Mouse (Mus musculus): ENCODE results near the gene Zfp94. TPM values are rescaled to one million over a fixed set of nuclear protein-coding genes. Genes with fewer than 3 reads are reported as not detected.

The Zfp94 gene
- 10 to 100 TPM; 13.2 to 16.9 TPM for total RNA-seq (2021)

DNA sequence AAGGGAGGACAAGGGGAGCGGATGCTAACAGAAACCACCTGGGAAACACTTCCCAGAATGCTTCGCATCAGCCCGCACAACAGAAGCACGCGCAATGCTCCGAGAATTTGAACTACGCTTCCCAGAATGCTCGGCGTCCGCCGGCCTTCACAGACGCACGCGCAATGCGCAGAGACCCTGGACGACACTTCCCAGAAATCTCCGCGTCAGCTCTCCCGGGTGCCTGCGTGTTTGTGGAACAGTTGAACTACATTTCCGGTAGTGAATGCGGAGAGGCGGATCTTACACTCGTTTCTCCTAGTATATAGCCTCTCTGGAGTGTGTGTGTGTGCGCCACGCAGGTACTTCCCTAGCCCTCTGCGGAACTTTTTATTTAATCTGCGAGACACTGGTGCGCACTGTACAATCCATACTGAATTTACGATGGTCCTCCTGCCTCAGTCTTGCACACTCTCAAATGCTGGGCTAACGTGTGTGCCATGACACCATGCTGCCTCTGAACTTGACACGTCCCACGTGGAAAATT is at the start of gene Zfp94:
Gene Zfp94 (minus strand): TSS at position 100 of the 526 bp plus-strand sequence.
- DNase-seq (ENCODE audit: low spot score in 2 of 2): peak; percentile 98 to 99
- intact Hi-C loops (cut with DNase I): loop anchor here (1.0 kb wide), 1 partner anchor 204 kb away; the partner anchor contains the start of gene Zfp112

DNA sequence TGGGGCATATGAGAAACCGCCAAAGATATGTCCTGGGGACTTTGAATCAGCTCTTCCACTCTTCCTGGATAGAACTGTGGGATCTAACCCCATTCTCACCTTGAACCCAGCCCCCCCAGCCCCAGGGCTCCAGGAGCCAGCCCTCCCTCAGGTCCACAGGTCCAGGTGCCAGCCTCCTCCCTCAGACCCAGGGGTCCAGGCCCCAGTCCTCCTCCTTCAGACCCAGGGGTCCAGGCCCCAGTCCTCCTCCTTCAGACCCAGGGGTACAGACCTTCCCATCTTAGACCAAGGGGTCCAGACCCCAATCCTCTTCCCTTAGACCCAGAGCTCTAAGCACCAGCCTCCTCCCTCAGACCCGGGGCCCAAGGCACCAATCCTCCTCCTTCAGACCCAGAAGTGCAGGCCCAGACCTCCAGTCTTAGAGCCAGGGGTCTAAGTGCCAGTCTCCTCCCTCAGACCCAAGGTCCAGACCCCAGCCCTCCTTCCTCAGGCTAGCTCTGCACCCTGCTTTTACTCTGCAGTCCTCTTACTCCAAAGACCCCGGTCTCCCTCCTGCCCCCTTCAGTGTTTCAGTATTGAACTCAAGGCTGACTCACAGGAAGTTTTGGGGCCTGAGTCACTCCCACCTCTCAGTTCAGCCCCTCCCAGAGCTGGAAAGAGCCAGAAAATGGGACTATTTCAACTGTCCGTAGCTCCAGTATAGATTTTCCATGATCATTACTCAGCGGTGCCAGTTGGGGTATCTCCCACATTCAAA is 49.0 kb upstream of the Zfp94 start:
- DNase-seq (ENCODE audit: low spot score in 2 of 2): no peak
- intact Hi-C loops (cut with DNase I): loop anchor here (2.0 kb wide), 1 partner anchor 19 kb away; no protein-coding TSS in a partner anchor

DNA sequence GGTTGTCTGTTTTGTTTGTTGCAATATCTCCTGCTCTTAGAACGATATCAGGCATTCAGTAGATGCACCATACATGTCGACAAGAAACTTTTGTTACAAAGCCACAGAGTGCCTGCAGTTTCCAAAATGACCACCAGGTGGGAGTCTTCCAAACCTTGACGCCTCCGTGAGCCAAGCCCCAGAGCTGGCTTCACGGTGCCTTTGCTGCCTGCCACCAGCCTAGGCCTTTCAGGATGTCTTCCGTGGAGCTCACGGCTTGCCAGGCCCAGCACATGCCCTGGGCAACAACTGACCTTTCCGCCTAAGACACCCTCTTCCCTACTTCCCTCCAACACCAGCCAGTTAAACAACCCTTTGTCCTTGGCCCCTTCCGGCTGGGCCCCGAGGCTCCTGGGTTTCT is 48.4 kb upstream of the Zfp94 start:
- peak; percentile 82 to 87 for DNase-seq (ENCODE audit: low spot score in 2 of 2)
- intact Hi-C loops (cut with DNase I): loop anchor here (2.0 kb wide), 1 partner anchor 20 kb away; no protein-coding TSS in a partner anchor

DNA sequence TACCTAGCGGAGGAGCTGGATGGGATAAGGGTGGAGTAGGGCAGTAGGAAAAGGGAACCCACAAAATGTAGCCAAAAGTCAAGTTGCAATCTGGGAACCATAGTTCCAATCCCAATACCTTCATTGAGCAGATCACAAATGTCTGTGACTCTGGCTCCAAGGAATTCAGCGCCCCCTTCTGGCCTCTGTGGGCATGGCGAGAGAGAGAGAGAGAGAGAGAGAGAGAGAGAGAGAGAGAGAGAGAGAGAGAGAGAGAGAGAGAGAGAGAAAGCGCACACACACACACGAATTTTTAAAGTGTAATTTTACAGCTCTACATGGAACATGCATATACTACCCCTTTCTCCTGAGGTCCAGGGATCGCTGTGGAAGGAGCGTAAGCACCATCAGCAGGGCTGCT is 46.8 kb upstream of the Zfp94 start:
- intact Hi-C loops (cut with DNase I): no loop called here
- peak in 1 of 2 experiments; percentile 47 for DNase-seq (ENCODE audit: low spot score in 2 of 2)

DNA sequence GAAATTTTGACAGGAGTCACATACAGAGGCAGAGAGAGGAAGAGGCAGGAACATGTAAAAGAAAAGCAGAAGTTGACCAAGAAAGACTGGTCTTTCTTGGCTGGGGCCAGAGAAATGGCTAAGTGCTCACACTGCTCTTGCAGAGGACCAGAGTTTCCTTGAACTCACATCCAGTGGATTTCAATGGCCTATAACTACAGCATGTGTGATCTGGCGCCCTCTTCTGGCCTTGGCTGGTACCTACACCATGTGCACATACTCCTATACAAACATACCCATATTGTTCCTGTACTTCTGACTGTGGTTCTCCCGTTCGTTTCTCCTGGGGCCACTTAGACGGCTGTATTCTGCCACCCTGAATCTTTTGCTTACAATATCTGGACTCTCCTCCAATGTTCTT is 44.5 kb upstream of the Zfp94 start:
- no peak for DNase-seq (ENCODE audit: low spot score in 2 of 2)
- intact Hi-C loops (cut with DNase I): no loop called here

DNA sequence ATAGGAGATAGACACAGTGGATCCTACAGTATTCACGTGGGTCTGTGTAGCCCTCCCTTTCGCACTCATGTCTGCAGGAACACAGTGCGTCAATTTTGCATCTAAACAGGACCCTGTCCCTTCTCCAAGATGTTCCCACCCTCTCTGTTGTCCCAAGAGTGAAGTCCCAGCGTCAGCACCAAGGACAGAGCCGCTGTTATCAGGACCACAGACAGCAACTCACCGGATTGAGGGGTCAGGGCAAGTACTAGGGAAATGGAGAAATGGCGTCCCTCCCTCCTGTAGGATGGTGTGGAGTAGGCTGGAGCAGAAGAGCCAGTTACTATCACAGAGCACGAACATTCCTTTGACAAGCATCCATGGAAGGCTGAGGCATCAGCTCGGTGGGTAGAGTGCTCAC is 42.8 kb upstream of the Zfp94 start:
- DNase-seq (ENCODE audit: low spot score in 2 of 2): no peak
- intact Hi-C loops (cut with DNase I): no loop called here

DNA sequence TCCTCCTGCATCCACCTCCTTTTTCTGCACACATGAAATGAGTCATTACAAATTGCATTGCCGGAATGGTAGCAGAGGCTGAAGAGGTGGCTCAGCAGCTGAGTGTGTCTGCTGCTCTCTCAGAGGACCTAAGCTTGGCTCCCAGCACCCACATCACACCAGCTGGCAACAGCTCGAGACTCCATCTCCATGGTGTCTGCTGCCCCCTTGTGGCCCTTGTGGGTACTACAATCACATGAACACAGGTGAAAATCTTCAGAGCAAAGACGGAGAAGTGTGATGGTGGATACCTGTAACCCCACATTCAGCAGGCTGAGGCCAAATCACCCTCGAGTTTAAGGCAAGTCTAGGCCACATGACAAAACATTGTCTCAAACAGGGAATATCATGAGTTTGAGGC is 41.4 kb upstream of the Zfp94 start:
- intact Hi-C loops (cut with DNase I): no loop called here
- no peak for DNase-seq (ENCODE audit: low spot score in 2 of 2)

DNA sequence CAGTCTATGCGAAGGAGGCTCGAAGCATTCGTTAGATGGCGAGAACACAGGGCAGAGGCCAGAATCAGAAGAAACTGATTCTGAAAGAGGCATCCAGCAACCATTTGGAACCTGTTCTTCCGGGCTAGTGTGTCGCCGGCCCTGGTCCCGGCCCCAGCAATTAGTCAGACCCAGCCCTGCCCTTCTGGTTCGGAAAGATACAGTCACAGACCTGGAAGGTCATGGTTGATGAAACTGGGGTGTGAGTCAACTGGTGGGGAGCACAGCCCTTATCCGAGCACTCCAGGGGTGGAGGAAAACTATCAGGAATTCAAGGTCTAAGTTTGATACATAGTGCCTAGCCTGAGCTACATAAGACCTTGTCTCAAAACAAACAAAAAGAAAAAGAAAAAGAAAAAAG is 39.6 kb upstream of the Zfp94 start:
- intact Hi-C loops (cut with DNase I): no loop called here
- DNase-seq (ENCODE audit: low spot score in 2 of 2): no peak

DNA sequence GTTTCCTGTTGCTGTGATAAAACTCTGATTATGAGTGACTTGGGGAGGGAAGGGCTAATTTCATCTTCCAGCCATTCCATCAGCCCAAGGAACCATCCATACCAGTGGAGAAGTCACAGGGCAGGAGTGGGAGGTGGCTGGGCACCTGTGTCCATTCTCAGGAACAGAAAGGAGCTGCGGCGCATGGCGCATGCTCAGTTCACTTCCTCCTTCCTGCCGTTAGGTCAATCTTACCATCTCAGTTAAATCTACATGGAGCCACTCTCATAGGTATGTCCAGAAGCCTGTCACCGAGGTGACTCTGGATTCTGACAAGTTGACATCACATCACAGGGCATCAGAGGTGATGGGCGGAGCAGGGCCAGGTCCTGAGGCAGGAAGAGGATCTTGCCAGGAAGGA is 39.2 kb upstream of the Zfp94 start:
- DNase-seq (ENCODE audit: low spot score in 2 of 2): no peak
- intact Hi-C loops (cut with DNase I): no loop called here

DNA sequence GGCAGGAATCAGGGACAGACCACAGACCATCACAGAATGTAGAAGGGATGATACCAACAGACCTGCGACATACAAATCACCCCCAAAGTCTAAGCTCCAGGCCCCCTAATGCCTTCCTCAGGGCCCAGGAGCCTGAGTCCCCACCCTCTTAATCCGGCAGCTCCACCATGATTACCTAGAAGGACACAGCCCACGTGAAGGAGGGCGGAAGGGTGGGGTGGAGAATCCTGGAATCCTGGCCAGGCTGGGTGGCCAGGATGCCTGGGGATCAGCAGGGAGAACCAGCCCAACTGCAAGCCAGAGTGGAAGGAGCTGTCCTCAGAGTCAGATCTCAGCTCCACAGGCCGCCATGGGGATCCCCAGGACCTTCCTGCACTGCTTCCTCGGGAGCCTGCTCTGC is 32.4 kb upstream of the Zfp94 start, which contains the start of gene Lypd5:
Gene Lypd5 (plus strand): TSS at position 301 of the 400 bp plus-strand sequence.
- intact Hi-C loops (cut with DNase I): no loop called here
- no peak for DNase-seq (ENCODE audit: low spot score in 2 of 2)

DNA sequence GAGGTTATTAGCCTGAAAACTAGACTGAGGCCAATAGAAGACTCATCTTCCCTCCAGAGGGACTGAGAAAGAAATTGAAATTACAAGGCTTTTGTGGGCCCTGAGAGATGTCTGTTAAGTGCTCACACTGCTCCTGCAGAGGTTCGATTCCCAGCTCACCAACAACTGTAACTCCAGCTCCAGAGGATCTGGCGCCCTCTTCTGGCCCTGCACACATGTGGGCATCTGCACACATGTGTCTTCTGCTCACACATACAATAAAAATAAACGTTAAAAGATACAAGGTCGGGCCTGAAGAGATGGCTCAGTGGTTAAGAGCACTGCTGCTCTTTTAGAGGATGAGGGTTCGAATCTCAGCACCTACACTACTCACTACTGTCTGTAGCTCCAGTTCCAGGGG is 30.0 kb upstream of the Zfp94 start:
- intact Hi-C loops (cut with DNase I): no loop called here
- no peak for DNase-seq (ENCODE audit: low spot score in 2 of 2)

DNA sequence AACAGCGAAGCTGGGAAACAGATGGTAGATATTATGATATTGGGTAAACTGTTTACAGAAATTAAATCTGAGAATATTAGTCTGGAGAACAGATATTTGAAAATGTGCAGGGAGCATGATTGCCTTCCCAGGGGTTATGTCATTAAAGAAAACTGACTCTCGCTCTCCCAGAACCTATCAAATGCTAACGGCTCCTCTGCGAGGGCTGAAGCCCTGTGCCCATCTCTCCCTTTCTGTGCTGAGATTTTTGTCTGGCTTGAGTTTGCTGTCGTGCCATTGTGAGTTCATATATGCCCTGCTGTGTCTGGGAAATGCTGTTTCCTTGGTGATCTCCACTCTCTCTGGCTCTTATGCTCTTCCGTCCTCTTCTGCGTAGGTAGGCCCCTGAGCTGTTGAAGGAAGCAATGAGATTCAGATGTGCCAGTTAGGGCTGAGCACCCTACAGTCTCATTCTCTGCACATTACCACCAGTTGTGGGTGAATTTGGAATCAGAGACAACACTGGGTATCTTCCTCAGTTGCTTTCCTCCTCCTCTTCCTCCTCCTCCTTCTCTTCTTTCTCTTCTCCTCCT is 27.3 kb upstream of the Zfp94 start:
- peak; percentile 17 to 59 for DNase-seq (ENCODE audit: low spot score in 2 of 2)
- intact Hi-C loops (cut with DNase I): no loop called here

DNA sequence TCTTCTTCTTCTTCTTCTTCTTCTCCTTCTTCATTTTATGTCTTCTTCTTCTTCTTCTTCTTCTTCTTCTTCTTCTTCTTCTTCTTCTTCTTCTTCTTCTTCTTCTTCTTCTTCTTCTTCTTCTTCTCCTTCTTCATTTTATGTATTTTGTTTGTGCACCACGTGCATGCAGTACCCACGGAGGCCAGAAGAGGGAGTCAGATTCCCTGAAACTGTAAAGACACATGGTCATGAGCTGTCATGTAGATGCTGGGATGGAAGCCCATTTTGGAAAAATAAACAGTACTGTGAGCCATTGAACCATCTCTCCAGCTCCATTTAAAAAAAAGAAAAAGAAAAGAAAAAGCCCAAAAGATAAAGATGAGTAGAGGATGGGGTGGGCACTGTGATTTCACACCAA is 21.8 kb upstream of the Zfp94 start:
- no peak for DNase-seq (ENCODE audit: low spot score in 2 of 2)
- intact Hi-C loops (cut with DNase I): loop anchor here (5.0 kb wide), 1 partner anchor 69 kb away; no protein-coding TSS in a partner anchor

DNA sequence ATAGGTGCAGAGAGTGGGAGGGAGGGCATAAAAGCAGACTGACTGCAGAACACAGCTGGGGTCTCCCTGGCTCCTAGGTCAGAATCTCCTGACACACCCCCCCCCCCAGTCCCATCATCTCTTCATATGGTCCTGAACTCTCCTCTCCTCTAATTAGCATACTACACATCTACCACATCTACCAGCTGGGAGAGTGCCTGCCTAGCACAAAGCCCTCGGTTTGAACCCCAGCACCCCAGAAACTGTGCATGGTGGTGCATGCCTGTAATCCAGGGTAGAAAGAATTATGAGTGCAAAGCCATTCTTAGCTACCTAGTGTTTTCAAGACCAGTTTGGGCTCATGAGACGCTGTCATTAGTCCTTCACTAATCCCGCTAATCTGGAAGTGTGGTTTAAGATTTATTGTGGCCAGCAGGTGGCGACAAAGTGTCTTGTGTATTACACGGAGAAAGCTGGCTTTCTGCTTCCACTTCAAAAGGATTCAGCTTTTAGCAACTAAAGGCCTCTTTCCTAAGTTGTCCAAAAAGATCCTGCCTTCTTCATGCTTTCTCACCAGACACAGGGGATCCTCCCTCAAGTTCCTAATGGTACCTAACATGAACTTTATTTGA is 19.3 kb upstream of the Zfp94 start:
- DNase-seq (ENCODE audit: low spot score in 2 of 2): peak; percentile 75 to 78
- intact Hi-C loops (cut with DNase I): loop anchor here (2.0 to 5.0 kb wide), 2 partner anchors 49 to 71 kb away; no protein-coding TSS in a partner anchor

DNA sequence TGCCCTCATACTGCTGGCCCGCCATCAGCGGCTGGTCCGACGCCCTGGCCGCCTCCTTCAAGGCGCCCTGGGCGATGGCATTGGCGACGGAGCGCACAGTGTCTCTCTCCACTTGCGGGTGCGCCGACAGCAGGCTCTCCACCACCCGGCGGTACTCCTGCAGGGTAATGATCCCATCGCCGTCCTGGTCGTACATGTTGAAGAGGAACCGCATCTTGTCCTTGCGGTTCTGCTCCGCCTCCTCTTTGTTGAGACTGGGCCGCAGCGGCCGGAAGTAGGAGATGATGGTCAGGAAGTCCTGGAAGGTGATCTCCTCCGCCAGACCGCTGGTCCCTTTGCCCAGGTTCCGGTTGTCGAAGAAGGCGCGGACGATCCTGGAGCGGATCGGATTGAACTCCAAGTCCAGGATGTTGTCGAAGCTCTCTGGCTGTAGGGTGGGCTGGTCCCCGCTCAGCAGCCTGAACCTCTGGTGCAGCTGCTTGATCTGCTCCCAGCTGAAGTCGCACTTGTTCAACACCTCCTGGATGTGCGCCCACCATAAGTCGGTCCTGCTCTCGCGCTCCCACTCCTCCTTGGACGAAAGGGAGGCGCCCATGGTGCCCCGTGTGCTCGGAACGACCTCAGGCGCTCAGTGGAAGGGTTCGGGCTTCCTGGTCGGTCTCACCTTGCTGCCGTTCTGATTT is 17.0 kb upstream of the Zfp94 start, which contains the start of gene Tescl:
Gene Tescl (minus strand): TSS at position 633 of the 683 bp plus-strand sequence.
- DNase-seq (ENCODE audit: low spot score in 2 of 2): no peak
- intact Hi-C loops (cut with DNase I): no loop called here

DNA sequence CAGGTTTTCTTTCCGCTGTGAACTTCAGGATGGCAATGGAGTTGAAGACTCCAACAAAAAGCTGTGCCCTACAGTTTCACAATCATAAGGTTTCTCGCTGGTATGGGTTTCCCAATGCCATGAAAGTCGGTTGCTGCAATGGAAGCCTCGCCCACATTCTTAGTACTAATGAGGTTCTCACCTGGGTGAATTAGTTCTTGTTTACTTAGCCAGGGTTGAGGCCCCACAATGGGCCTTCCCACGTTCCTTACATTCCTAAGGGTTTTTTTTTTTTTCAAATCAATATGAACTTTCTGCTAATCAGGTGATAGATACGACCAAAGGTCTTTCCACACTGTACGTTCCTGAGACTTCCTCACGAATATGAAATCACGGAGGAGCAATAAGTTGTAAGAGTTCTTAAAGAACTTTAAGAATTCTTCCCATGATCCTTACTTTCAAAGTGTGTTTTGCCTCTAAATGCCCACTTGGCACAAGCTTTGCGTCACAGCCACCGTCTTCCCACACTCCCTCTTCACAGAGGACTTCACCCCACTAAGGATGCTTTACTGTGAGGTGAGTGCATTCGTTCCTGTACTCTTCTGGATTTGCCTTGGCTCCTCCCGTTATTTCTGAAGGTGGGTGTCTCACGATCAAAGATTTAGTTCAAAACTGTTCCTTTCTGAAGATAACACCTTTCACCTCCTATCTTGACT is 11.0 kb upstream of the Zfp94 start:
- no peak for DNase-seq (ENCODE audit: low spot score in 2 of 2)
- intact Hi-C loops (cut with DNase I): no loop called here

DNA sequence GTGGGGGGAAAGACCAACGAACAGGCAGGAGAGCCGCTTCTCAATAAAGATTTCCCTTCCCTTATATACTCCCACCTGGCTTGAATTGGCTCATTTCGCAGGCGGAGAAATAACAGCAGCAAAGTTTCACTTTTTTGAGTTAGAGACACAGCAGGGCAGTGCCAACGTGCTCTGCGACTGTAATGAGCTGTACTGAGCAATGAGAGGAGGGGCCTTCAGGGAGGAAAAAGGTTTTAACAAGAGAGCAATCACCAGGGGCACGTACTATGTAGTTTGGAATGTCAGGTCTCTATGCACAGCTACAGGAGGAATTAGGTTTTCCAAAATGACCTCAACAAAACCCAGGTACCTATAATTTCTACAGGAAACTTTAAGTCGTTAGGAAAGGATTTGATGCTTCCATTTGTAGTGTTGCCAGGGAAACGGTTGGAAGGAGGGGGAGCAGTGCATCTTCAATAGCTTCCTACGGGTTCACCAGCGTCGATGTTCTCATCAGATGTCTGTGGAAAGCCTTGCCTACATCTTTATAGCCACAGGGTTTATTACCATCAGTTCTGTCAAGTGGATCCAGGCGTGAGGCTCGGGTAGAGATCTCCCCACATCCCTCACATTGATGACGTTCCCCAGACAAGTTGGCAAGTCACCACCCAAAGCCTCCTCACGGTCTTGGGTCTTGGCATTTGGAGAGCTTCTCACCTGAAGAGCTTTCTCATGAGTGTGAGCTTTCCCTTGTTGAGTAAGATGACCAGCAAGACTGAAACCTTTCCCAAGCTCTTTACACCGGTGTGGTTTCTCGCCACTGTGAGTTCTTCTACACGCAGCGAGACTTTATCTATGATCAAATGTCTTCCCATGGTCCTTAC is 10.0 kb upstream of the Zfp94 start:
- intact Hi-C loops (cut with DNase I): no loop called here
- peak; percentile 37 to 62 for DNase-seq (ENCODE audit: low spot score in 2 of 2)

DNA sequence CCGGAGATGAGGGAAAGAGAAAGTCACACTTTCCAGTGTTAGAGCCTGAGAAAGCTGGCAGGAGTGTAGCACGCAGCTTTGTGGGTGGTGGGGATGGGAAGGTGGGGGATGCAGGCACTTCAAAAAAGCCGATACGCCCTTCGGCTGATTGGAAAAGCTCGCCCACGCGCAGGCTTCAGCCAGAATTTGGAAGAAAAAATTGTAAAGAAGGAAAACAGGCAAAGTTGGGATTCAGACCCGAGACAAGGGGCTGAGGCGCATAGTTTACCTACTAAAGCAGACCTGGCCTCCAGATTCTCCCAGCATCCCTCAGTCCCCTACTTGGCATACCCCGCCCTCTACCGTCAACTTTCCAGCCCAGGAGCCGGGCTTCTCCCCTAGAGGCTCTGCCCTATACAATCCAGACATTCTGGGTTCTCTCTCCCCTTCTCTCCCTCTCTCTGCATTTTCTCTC is 9.2 kb upstream of the Zfp94 start:
- peak; percentile 68 to 81 for DNase-seq (ENCODE audit: low spot score in 2 of 2)
- intact Hi-C loops (cut with DNase I): no loop called here

All from left cerebral cortex, postnatal 25 days (tissue).